Comparison of ENCODE assay signal across 15 mouse cellular contexts in genomic region chr3:65941052-65941451, GRCm38 (mm10).
"Had no signal": no experiment of that assay in that cellular context is flagged by ENCODE, and none has a peak within 500 bp of the region (broad histone marks: within the 10 kb centered on the region; RNA-seq: fewer than 3 reads in every experiment).

No protein-coding gene starts in this region.

- H3K4me1 ChIP-seq: limb, embryonic 13.5 days; neural tube, embryonic 15.5 days had no signal

- H3K9ac ChIP-seq: limb, embryonic 13.5 days; liver, embryonic 14.5 days; neural tube, embryonic 15.5 days had no signal

- H3K4me3 ChIP-seq: limb, embryonic 13.5 days; midbrain, embryonic 10.5 days; myocyte; neural tube, embryonic 15.5 days had no signal

- H3K27me3 ChIP-seq: limb, embryonic 13.5 days; neural tube, embryonic 15.5 days had no signal

- DNase-seq: kidney, adult 9 months; kidney, postnatal 36 days; left cerebral cortex, postnatal 4 days; lung, adult 18-20 months; midbrain, embryonic 14.5 days; right cerebral cortex, postnatal 4 days; spleen, adult 18-20 months; thymus, adult 2 months; thymus, postnatal 36 days had no signal

- H3K9me3 ChIP-seq: limb, embryonic 13.5 days; midbrain, embryonic 10.5 days; neural tube, embryonic 15.5 days had no signal

- H3K27ac ChIP-seq: kidney, postnatal 0 days; limb, embryonic 13.5 days; liver, embryonic 14.5 days; midbrain, embryonic 10.5 days; neural tube, embryonic 15.5 days had no signal

- H3K4me2 ChIP-seq: limb, embryonic 13.5 days; neural tube, embryonic 15.5 days had no signal
